Mouse (Mus musculus) cerebellum, adult 2 months (tissue): ENCODE results near the gene Vwa1. TPM values are rescaled to one million over a fixed set of nuclear protein-coding genes. Genes with fewer than 3 reads are reported as not detected.

Experiments used
- DNase-seq, 2 experiments: peaks; one replicate each; pipeline ENCODE4 v3.0.0; 2021
- H3K27ac ChIP-seq: fragments of 200-500 bp; 2 replicates; pipeline ENCODE4 v1.5.1; 2012; ENCODE audit warnings: low read length, control low read depth, inconsistent platforms; ENCODE audit not compliant: insufficient read depth
- H3K27me3 ChIP-seq: fragments of 200-500 bp; 2 replicates; pipeline ENCODE4 v1.6.1; 2012; ENCODE audit warnings: inconsistent platforms, mild to moderate bottlenecking, low read length, moderate library complexity; ENCODE audit not compliant: control insufficient read depth, insufficient read depth
- H3K4me1 ChIP-seq: fragments of 200-500 bp; 2 replicates; pipeline ENCODE4 v1.6.1; 2011; ENCODE audit warnings: low read length; ENCODE audit not compliant: control insufficient read depth, insufficient read depth
- H3K4me3 ChIP-seq: fragments of 200-500 bp; replicated peaks from 2 replicates; pipeline ENCODE3; 2011; ENCODE audit warnings: mild to moderate bottlenecking, low read depth, low read length, control low read depth; ENCODE audit not compliant: insufficient read depth
- CTCF ChIP-seq: fragments of 200-500 bp; IDR thresholded peaks from 2 replicates; pipeline ENCODE4 v1.5.1; 2011; ENCODE audit warnings: low read depth, mild to moderate bottlenecking, control low read depth, low read length, moderate library complexity, borderline replicate concordance; ENCODE audit not compliant: insufficient read depth
- POLR2A ChIP-seq: fragments of 200-500 bp; IDR thresholded peaks from 2 replicates; pipeline ENCODE4 v1.6.1; 2011; ENCODE audit warnings: low read length, control low read depth, borderline replicate concordance; ENCODE audit not compliant: insufficient read depth
- WGBS: fragments of 180-500 bp; shearing (Covaris S2); methylation state at CpG from one replicate; pipeline ENCODE4 v1.1.7; 2018; 5-methylcytosine and 5-hydroxymethylcytosine counted together
- polyA plus RNA-seq: library from polyadenylated mRNA; depleted of rRNA; stranded (reverse); fragments of >200 nt; gene quantifications from 2 replicates; pipeline ENCODE4 v1.2.3, GENCODE M21; 2012; rRNA removed

Vwa1 gene
- polyA plus RNA-seq = 33.8 and 35.4 TPM in 2 replicates

DNA sequence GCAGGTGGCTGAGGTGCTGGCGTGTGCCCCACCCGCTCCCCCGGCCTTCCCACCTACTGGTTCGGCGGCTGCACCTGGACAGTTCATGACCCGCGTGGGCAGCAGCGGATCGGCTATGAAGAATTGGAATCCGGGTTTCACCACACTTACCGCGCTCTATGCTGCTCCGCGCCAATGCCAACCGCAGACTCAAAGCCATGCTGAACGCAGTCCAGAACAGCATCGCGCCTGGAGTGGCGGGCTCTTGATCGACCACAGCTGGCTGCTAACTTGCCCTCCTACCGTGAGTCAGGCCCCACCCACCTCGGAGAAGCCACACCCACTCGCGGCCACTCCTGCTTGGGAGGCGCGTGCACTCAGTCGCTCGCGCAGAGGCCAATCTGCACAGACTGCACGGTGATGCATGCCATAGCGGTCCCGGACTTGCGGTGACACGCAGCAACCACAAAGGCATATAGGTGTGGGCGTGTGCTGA is at the start of gene Vwa1:
Gene Vwa1, minus strand, starts transcription at position 419 of the 475 bp plus-strand sequence.
- peaks cover 20% of the 10 kb centered on the region for H3K4me1 ChIP-seq
- H3K27me3 ChIP-seq = no peaks in the 10 kb centered on the region
- H3K27ac ChIP-seq = peak within 1 kb of the TSS; percentile 65
- peak; percentile 96 for TF ChIP-seq POLR2A
- TF ChIP-seq CTCF = no peak
- peak within 1 kb of the TSS; percentile 72 for H3K4me3 ChIP-seq
- WGBS = under 1% methylated on average over 35 of the region's 35 CpGs
- DNase-seq = peak; percentile 85 to 91

DNA sequence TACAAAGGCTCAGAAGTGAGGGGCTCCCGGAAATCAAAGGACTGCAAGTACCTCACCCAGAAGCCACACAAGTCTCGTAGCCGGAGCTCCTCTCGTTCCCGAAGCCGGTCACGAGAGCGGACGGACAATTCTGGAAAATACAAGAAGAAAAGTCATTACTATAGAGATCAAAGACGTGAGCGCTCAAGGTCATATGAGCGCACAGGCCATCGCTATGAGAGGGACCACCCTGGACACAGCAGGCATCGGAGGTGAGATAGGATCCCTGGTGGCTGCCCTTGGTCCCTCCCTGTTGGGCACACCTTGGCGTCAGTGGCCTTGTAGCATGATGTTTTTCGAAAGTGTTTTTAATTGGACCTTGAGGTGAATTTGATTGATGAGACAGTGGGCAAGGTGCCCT is 48.9 kb upstream of the Vwa1 start:
- TF ChIP-seq CTCF (no peak), POLR2A (no peak)
- Histone ChIP-seq H3K4me1 (no peaks in the 10 kb centered on the region), H3K27me3 (no peaks in the 10 kb centered on the region), H3K4me3 (no peak overlapping the region), H3K27ac (no peak overlapping the region)
- WGBS = 95% methylated on average over 16 of the region's 16 CpGs
- no peak for DNase-seq

DNA sequence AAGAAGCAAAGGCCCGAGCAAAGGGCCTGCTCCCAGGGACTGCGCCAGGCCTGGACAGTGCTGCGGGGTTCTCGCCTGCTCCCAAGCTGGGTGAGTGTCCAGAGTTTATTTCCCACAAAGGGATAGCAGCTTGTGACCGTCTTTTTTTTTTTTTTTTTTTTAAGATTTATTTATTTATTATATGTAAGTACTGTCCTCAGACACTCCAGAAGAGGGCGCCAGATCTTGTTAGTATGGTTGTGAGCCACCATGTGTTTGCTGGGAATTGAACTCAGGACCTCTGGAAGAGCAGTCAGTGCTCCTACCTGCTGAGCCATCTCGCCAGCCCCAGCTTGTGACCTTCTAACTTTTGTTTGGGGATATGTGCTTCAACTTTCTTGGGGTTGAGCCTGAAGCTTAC is 46.5 kb upstream of the Vwa1 start:
- H3K4me3 ChIP-seq = no peak overlapping the region
- no peaks in the 10 kb centered on the region for H3K4me1 ChIP-seq
- H3K27ac ChIP-seq = no peak overlapping the region
- no peak for DNase-seq
- no peaks in the 10 kb centered on the region for H3K27me3 ChIP-seq
- TF ChIP-seq CTCF = no peak
- TF ChIP-seq POLR2A = no peak
- WGBS = 65% methylated on average over 7 of the region's 7 CpGs

DNA sequence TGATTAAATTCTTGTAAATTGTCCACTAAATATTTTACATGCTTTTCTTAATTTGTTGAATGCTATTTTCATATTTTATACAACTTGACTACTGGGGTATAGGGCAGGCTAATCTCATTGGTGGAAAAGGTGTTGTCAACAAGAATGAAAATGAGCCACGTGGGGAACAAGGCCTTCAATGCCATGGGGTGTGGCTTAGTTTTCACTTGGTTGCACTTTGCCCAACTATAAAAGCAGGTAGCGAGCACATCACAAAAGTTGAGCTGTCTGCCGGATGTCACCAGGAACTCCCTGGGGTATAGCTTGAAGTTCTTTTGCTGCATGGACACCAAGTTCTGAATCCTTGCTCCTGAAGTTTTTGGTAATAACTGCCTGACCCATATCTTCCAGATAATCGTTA is 43.0 kb upstream of the Vwa1 start:
- peaks cover 6% of the 10 kb centered on the region; the same call in 1 of the 2 replicates for H3K4me1 ChIP-seq
- no peak for TF ChIP-seq CTCF
- TF ChIP-seq POLR2A = no peak
- 64% methylated on average over 4 of the region's 4 CpGs for WGBS

DNA sequence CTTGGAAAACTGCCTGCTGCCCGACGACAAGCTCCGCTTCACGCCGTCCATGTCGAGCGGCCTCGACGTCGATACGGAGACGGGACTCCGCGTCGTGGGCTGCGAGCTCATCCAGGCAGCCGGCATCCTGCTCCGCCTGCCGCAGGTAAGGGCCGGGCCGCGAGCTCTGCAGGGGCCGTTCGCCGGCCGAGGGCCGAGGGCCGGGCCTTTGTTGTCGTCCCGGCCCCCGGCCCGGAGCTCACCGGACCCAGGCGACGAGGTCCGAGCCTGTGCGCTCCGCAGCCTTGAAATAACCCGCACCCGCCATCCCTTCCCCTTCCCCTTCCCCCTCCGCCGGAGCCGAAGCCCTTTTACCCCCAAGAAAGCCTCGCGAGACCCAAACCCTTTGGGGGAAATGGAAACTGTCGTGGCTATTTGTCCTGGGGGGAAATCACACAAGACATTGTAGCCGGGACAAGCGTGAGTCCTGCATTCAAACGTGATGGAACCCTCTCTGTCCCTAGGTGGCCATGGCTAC is 38.2 kb upstream of the Vwa1 start:
- under 1% methylated on average over 49 of the region's 49 CpGs for WGBS
- peaks cover 8% of the 10 kb centered on the region; the same call in 1 of the 2 replicates for H3K4me1 ChIP-seq
- no peaks in the 10 kb centered on the region for H3K27me3 ChIP-seq
- peak overlapping the region; percentile 75 for H3K27ac ChIP-seq
- TF ChIP-seq POLR2A = no peak
- TF ChIP-seq CTCF = no peak
- peak overlapping the region; percentile 65 for H3K4me3 ChIP-seq
- DNase-seq = no peak

More for the DNA sequence above, 43.0 kb upstream of the Vwa1 start:
- DNase-seq = no peak
- no peaks in the 10 kb centered on the region for H3K27me3 ChIP-seq
- no peak overlapping the region for H3K4me3 ChIP-seq
- H3K27ac ChIP-seq = no peak overlapping the region

DNA sequence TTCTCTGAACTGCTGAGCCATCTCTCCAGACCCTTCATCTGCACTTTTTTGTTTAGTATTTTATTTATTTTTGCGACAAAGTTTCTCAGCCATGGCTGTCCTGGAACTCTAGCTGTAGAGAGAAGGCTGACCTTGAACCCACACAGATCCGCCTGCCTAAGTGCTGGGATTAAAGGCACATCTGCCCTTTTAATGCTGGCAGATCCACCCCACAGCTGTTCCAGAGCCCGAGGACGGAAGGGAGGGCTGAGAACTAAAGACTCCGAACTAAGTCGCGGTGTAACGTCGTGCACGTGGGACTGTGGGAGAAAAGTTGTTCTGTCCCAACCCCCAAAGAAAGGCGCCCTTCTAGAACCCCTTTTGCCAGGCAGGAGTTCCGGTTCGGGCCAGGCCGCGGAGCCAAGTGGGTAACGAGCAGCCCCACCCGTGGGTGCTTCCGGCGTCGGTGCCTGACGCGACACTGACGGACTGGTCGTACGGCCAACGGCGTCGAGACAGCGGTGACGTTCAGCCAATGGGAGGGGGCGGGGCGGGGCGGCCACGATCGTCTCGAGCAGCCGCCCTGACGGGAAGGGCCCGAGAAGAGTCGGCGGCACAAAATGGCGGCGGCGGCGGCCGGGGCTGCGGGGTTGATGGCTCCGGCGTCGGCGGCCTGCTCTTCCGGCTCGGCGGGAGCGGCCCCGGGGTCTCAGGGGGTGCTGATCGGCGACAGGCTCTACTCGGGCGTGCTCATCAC is 37.6 kb upstream of the Vwa1 start, which contains the start of gene Ccnl2:
Gene Ccnl2, plus strand, starts transcription at position 561 of the 736 bp plus-strand sequence.
- H3K4me1 ChIP-seq = peaks cover 8% of the 10 kb centered on the region; the same call in 1 of the 2 replicates
- peak within 1 kb of the TSS; percentile 98 for H3K4me3 ChIP-seq
- no peaks in the 10 kb centered on the region for H3K27me3 ChIP-seq
- peak; percentile 92 to 95 for DNase-seq
- WGBS = under 1% methylated on average over 55 of the region's 60 CpGs
- TF ChIP-seq POLR2A (peak; percentile 57; the same call in 1 of the 2 replicates), CTCF (no peak)
- H3K27ac ChIP-seq = peak within 1 kb of the TSS; percentile 85

DNA sequence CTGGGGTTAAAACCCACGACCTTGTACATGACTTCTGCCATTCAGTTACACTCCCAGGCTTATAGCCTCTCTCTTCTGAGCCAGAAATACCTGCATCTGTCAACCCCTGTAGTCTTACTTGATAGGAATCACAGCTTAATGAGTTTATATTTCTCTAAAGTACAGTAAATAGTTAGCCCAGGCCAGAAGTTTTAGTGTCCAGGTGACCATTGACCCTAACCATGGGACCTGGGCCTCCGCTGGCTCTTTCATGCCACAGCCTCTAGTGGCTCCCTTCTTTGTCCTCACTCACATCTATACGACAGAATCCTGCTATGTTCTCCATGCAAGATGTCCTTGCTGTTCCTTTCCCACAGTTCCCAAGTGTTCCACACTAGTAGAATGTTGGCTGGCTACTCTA is 33.3 kb upstream of the Vwa1 start:
- no peaks in the 10 kb centered on the region for H3K27me3 ChIP-seq
- no peak for TF ChIP-seq CTCF
- TF ChIP-seq POLR2A = no peak
- H3K4me3 ChIP-seq = no peak overlapping the region
- no peak for DNase-seq
- no peak overlapping the region for H3K27ac ChIP-seq
- H3K4me1 ChIP-seq = peaks cover 9% of the 10 kb centered on the region
- WGBS = 90% methylated on average over 3 of the region's 3 CpGs
